Mouse (Mus musculus) CD4-positive, CD25-positive, alpha-beta regulatory T cell, adult 4 months (primary cell): ENCODE measurements around the gene Gtpbp1. TPM values are rescaled to one million over a fixed set of nuclear protein-coding genes. Genes with fewer than 3 reads are reported as not detected.

Experiments
- ATAC-seq: one replicate; pipeline ENCODE4 v1.8.0; 2017
- polyA plus RNA-seq, 2 experiments: library from polyadenylated mRNA; unstranded; fragments of 100-300 nt; shearing (Covaris generic); gene quantifications; one replicate each; pipeline ENCODE4 v1.2.1; 2017

Gtpbp1 gene
- polyA plus RNA-seq, 2 experiments from 2014 or later = 21.0 to 21.6 TPM

- no peak for ATAC-seq
Observed at GRCm38 (mm10) chr15:79755977-79756625, 65.5 kb downstream of the Gtpbp1 start.

- no peak for ATAC-seq
Observed at GRCm38 (mm10) chr15:79757118-79757517, 66.5 kb downstream of the Gtpbp1 start.

- ATAC-seq = no peak
Observed at GRCm38 (mm10) chr15:79760956-79761355, 70.3 kb downstream of the Gtpbp1 start.

GRCm38 (mm10) chr15:79763001-79763400, 72.4 kb downstream of the Gtpbp1 start:
- no peak for ATAC-seq

GRCm38 (mm10) chr15:79763601-79764246, 73.1 kb downstream of the Gtpbp1 start:
- no peak for ATAC-seq

- ATAC-seq = no peak
Observed at GRCm38 (mm10) chr15:79764539-79765267, 74.1 kb downstream of the Gtpbp1 start.

- no peak for ATAC-seq
Observed at GRCm38 (mm10) chr15:79765361-79765760, 74.7 kb downstream of the Gtpbp1 start.

- ATAC-seq = no peak
Observed at GRCm38 (mm10) chr15:79766168-79766567, 75.5 kb downstream of the Gtpbp1 start.

- ATAC-seq = no peak
Observed at GRCm38 (mm10) chr15:79766586-79767071, 76.0 kb downstream of the Gtpbp1 start.

- ATAC-seq = no peak
Observed at GRCm38 (mm10) chr15:79767327-79767961, 76.8 kb downstream of the Gtpbp1 start.

- no peak for ATAC-seq
Observed at GRCm38 (mm10) chr15:79768302-79768701, 77.7 kb downstream of the Gtpbp1 start.

- no peak for ATAC-seq
Observed at GRCm38 (mm10) chr15:79770629-79771240, 80.1 kb downstream of the Gtpbp1 start.

Other genes starting within 250 kb of the Gtpbp1 start
- gene Csnk1e, start 235.3 kb upstream of the Gtpbp1 start, polyA plus RNA-seq = 1 to 10 TPM; 3.1 to 6.2 TPM
- not detected for gene Kcnj4, start 185.6 kb upstream of the Gtpbp1 start, polyA plus RNA-seq
- gene Kdelr3, start 174.4 kb upstream of the Gtpbp1 start, polyA plus RNA-seq = not detected
- 10 to 100 TPM; 28.9 to 39.9 TPM for gene Ddx17, start 144.1 kb upstream of the Gtpbp1 start, polyA plus RNA-seq
- not detected for gene Dmc1, start 85.7 kb upstream of the Gtpbp1 start, polyA plus RNA-seq
- under 1 TPM; 0.15 to 0.50 TPM for gene Fam227a, start 31.9 kb upstream of the Gtpbp1 start, polyA plus RNA-seq
- gene Cby1, start 31.6 kb upstream of the Gtpbp1 start, polyA plus RNA-seq = 10 to 100 TPM; 16.1 to 16.3 TPM
- 100 to 1,000 TPM; 183 to 185 TPM for gene Tomm22, start 20.0 kb upstream of the Gtpbp1 start, polyA plus RNA-seq
- gene Josd1, start 2.9 kb upstream of the Gtpbp1 start, polyA plus RNA-seq = 1 to 10 TPM; 4.2 to 6.8 TPM
- 10 to 100 TPM; 12.8 to 20.2 TPM for gene Sun2, start 51.7 kb downstream of the Gtpbp1 start, polyA plus RNA-seq
- 10 to 100 TPM in 1 of 2 experiments, 1 to 10 TPM in 1; 6.9 to 10.4 TPM for gene Dnal4, start 87.0 kb downstream of the Gtpbp1 start, polyA plus RNA-seq
- under 1 TPM in 1 of 2 experiments, not detected in 1; 0.42 TPM for gene Nptxr, start 113.9 kb downstream of the Gtpbp1 start, polyA plus RNA-seq
- gene Npcd, start 143.4 kb downstream of the Gtpbp1 start, polyA plus RNA-seq = not detected
- gene Cbx6, start 143.8 kb downstream of the Gtpbp1 start, polyA plus RNA-seq = 10 to 100 TPM in 1 of 2 experiments, 1 to 10 TPM in 1; 9.2 to 14.5 TPM
- 100 to 1,000 TPM; 560 to 705 TPM for gene Apobec3, start 200.8 kb downstream of the Gtpbp1 start, polyA plus RNA-seq